ENCODE assay signal across 7 mouse cellular contexts in genomic region chr13:63294359-63295193, GRCm38 (mm10).
DNase-seq lines count a peak whose midpoint lies in the region; ATAC-seq lines count a peak whose summit lies in the region.

No protein-coding gene starts in this region.

- peaks cover 26% of the 10 kb centered on the region for H3K4me1 ChIP-seq in midbrain, embryonic 13.5 days (replicated peaks)

- H3K27ac ChIP-seq in midbrain, embryonic 13.5 days = peak overlapping the region; percentile 45; the same call in 1 of the 2 replicates

- no peak overlapping the region; the same call in 1 of the 2 replicates for H3K9ac ChIP-seq in midbrain, embryonic 13.5 days (replicated peaks)

- H3K27me3 ChIP-seq in midbrain, embryonic 13.5 days = 0 out of 2 replicates have a peak, but pooled peaks cover 3% of the 10 kb centered on the region

- peak overlapping the region; percentile 2 for H3K4me2 ChIP-seq in midbrain, embryonic 13.5 days (replicated peaks)

- peaks cover 20% of the 10 kb centered on the region for H3K36me3 ChIP-seq in midbrain, embryonic 13.5 days

- intact Hi-C loops in heart, postnatal 10 days (cut with DNase I) = loop anchor here (2.0 kb wide), 1 partner anchor 28 kb away; no protein-coding TSS in a partner anchor

- H3K4me3 ChIP-seq in midbrain, embryonic 13.5 days (replicated peaks) = no peak overlapping the region

- WGBS in midbrain, embryonic 13.5 days = 18% methylated on average over 15 of the region's 15 CpGs

- ATAC-seq in midbrain, embryonic 13.5 days = 0 out of 2 replicates have a peak, but pooled peaks have one; percentile 9

- H3K9me3 ChIP-seq in midbrain, embryonic 13.5 days = no peaks in the 10 kb centered on the region

- peak; percentile 70 for DNase-seq in adrenal gland, postnatal 10 days
- peak; percentile 83 for DNase-seq in cerebellum, adult 9-10 months
- peak; percentile 70 for DNase-seq in heart, postnatal 10 days
- DNase-seq in kidney, postnatal 4 days = peak; percentile 57 to 77
- DNase-seq in B cell, adult 2 months = no peak
- DNase-seq in MN1 (ENCODE audit: low spot score) = no peak

Comparison
In these comparisons a context has a peak if more than half of its experiments do, and no peak if none do; other contexts are left out.
1. DNase-seq: peak in adrenal gland, postnatal 10 days (single experiment), cerebellum, adult 9-10 months (single experiment), heart, postnatal 10 days (2 of 2) and kidney, postnatal 4 days (2 of 2); none in B cell, adult 2 months (0 of 2) and MN1 (single experiment).